Mouse (Mus musculus) intestine, embryonic 15.5 days (tissue): ENCODE measurements around the gene Smpd1. TPM values are rescaled to one million over a fixed set of nuclear protein-coding genes. Genes with fewer than 3 reads are reported as not detected.
A peak's percentile ranks its signal among the peaks of the same experiment; 100 is the strongest.

Experiments used
- ATAC-seq: fragments of 200-750 bp; cut with Nextera tagmentation; 2 replicates; pipeline ENCODE4 v1.8.0; 2017; ENCODE audit warnings: moderate TSS enrichment, moderate library complexity
- H3K27ac ChIP-seq: fragments of 300-500 bp; sonication (generic); 2 replicates; pipeline ENCODE4 v1.5.1; 2015; ENCODE audit warnings: mild to moderate bottlenecking, inconsistent platforms
- H3K27me3 ChIP-seq: fragments of 300-500 bp; sonication (generic); replicated peaks from 2 replicates; pipeline ENCODE4 v1.6.1; 2015; ENCODE audit warnings: inconsistent platforms
- H3K36me3 ChIP-seq: fragments of 300-500 bp; sonication (generic); 2 replicates; pipeline ENCODE4 v1.6.1; 2015; ENCODE audit warnings: inconsistent platforms
- H3K4me1 ChIP-seq: fragments of 300-500 bp; sonication (generic); replicated peaks from 2 replicates; pipeline ENCODE4 v1.6.1; 2015; ENCODE audit warnings: inconsistent platforms
- H3K4me2 ChIP-seq: fragments of 300-500 bp; sonication (generic); replicated peaks from 2 replicates; pipeline ENCODE4 v1.6.1; 2015; ENCODE audit warnings: mild to moderate bottlenecking, inconsistent platforms
- H3K4me3 ChIP-seq: fragments of 300-500 bp; sonication (generic); replicated peaks from 2 replicates; pipeline ENCODE4 v1.5.1; 2015; ENCODE audit warnings: inconsistent platforms
- H3K9ac ChIP-seq: fragments of 300-500 bp; sonication (generic); 2 replicates; pipeline ENCODE4 v1.6.1; 2015; ENCODE audit warnings: inconsistent platforms
- H3K9me3 ChIP-seq: fragments of 300-500 bp; sonication (generic); 2 replicates; pipeline ENCODE4 v1.6.1; 2016; ENCODE audit warnings: inconsistent platforms
- WGBS: fragments of 180-500 bp; shearing (Covaris S2); methylation state at CpG from one replicate; pipeline ENCODE4 v1.1.7; 2015; 5-methylcytosine and 5-hydroxymethylcytosine counted together
- polyA plus RNA-seq: library from polyadenylated mRNA; unstranded; fragments of >200 nt; fragmentation: Nextera tagmentation; extraction: Ambion mirVana; gene quantifications from 2 replicates; pipeline ENCODE4 v1.2.1, GENCODE M21; 2015

Gene Smpd1
- polyA plus RNA-seq, 1 experiment from 2014 or later, result 29.0 TPM

DNA sequence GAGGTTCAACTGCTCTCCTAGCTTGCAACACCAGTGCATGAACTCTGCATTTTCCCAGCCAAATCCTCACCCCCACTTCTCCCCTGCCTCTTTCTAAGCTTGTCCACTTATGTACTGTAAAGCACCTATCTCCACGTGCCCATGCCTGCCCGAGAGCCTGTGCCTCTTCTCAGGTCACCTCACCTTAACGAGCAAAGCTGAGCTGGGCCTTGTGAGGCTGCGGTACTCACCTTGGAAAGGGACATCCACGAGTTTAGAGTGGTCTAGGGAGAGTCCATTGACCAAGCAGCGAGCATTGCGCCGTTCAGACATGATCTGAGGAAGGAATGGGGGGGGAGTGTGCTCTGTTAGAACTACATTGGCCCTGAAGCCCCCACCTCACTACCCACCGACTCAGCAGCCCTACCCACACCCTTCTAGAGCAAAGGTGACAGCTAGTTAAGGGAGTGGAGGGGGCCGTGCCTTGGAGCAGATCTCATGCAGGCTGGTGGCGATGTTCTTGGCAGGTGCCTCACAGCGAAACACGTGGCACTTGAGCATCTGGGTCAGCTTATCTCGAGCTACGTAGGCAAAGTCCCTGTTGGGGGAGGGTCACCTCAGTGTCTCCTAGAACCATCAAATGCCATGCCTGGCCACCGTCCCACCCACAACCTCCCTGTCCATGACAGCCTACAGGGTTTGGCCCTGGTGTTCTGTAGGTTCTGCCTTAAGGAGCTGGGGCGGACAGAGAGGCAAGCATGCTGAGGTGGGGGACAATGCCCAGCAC, 11.1 kb downstream of the Smpd1 start:
- Histone ChIP-seq H3K4me1 (peaks cover 7% of the 10 kb centered on the region), H3K4me3 (no peak overlapping the region), H3K27ac (no peak overlapping the region), H3K36me3 (peaks cover 7% of the 10 kb centered on the region; the same call in 1 of the 2 replicates), H3K9me3 (no peaks in the 10 kb centered on the region), H3K27me3 (no peaks in the 10 kb centered on the region), H3K4me2 (no peak overlapping the region), H3K9ac (no peak overlapping the region)
- ATAC-seq, result no peak
- 88% methylated on average over 17 of the region's 17 CpGs for WGBS

DNA sequence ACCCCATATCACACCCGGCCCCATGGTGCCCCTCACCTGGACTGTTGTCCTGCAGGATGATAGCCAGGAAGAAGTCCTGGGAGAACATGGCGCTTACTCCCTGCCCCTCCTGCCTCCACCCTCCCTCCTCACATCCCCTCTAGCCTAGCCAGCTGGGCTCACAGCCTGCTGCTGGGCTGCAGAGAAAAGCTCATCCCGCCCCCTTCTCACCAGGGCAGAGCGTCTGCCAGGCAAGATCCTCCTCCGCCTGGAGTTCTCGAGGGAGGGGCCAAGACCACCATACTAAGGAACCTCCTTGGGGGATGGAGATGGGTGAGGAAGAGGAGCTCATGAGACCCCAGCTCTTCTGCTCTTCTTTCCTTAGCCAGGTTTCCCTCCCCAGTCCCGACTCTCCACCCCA, 14.4 kb downstream of the Smpd1 start:
- peak; percentile 51 for ATAC-seq
- H3K4me1 ChIP-seq, result peaks cover 7% of the 10 kb centered on the region
- no peaks in the 10 kb centered on the region for H3K9me3 ChIP-seq
- no peaks in the 10 kb centered on the region for H3K27me3 ChIP-seq
- H3K4me2 ChIP-seq, result no peak overlapping the region
- H3K9ac ChIP-seq, result no peak overlapping the region
- no peak overlapping the region for H3K4me3 ChIP-seq
- H3K27ac ChIP-seq, result no peak overlapping the region
- peaks cover 7% of the 10 kb centered on the region; the same call in 1 of the 2 replicates for H3K36me3 ChIP-seq
- 30% methylated on average over 7 of the region's 7 CpGs for WGBS

DNA sequence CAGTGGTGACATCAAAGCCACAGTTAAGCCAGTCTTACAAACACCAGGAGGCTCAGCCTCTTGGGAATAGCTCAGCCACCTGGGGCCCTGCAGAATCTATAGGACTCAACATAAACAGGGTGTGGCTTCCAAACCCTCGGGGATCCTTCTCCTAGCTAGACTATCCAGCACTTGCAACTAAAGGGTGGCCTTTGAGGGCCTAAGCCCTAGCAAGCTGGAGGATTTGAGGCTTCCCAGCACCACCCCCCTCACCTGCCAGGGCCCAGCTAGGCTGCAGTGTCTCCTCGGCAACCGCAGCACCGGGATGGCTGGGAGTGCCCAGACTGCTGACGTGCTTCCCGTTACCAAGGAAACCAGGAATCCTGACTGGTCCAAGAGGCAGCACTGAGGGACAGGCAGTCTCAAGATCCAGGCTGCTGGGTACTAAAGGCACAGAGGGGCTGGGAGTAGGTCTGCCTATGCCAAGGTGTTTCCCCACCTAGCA, 14.9 kb downstream of the Smpd1 start:
- Histone ChIP-seq H3K9me3 (no peaks in the 10 kb centered on the region), H3K36me3 (peaks cover 7% of the 10 kb centered on the region; the same call in 1 of the 2 replicates), H3K9ac (no peak overlapping the region), H3K4me3 (no peak overlapping the region), H3K4me1 (peaks cover 7% of the 10 kb centered on the region), H3K4me2 (no peak overlapping the region; the same call in 1 of the 2 replicates), H3K27ac (no peak overlapping the region), H3K27me3 (no peaks in the 10 kb centered on the region)
- 10% methylated on average over 6 of the region's 6 CpGs for WGBS
- peak; percentile 67 for ATAC-seq

GRCm38 (mm10) chr7:105569512-105570496, 15.6 kb downstream of the Smpd1 start:
- peaks cover 7% of the 10 kb centered on the region for H3K4me1 ChIP-seq
- H3K27ac ChIP-seq, result no peak overlapping the region
- H3K36me3 ChIP-seq, result peaks cover 7% of the 10 kb centered on the region; the same call in 1 of the 2 replicates
- no peaks in the 10 kb centered on the region for H3K27me3 ChIP-seq
- H3K4me2 ChIP-seq, result no peak overlapping the region; the same call in 1 of the 2 replicates
- peak; percentile 48; the same call in 1 of the 2 replicates for ATAC-seq
- no peaks in the 10 kb centered on the region for H3K9me3 ChIP-seq
- no peak overlapping the region for H3K9ac ChIP-seq
- 48% methylated on average over 12 of the region's 12 CpGs for WGBS
- no peak overlapping the region for H3K4me3 ChIP-seq

GRCm38 (mm10) chr7:105570756-105571155, 16.6 kb downstream of the Smpd1 start:
- Histone ChIP-seq H3K36me3 (peaks cover 7% of the 10 kb centered on the region; the same call in 1 of the 2 replicates), H3K9ac (no peak overlapping the region), H3K27me3 (no peaks in the 10 kb centered on the region), H3K27ac (no peak overlapping the region), H3K4me2 (no peak overlapping the region), H3K4me3 (no peak overlapping the region), H3K9me3 (no peaks in the 10 kb centered on the region), H3K4me1 (peaks cover 7% of the 10 kb centered on the region)
- ATAC-seq, result no peak
- WGBS, result 83% methylated on average over 4 of the region's 4 CpGs

DNA sequence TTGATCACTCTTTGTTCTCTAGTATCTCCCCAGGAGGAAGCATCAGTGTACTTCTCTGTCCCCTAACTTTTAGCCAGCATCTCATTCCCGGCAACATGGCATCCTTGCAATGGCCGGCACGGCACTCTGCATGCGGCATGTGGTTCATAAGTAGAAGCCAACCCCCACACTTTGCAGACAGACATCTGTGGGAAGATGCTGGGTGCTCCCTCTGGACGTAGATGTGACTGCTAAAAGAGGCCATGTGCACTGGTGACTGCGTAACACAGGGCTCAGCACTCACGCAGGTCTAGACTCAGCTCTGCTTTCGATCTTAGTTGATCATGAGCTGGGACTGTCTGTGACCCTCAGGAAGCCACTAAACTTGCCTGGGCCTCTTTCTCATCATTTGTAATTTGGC, 18.8 kb downstream of the Smpd1 start:
- no peak for ATAC-seq
- H3K4me2 ChIP-seq, result no peak overlapping the region
- no peak overlapping the region for H3K4me3 ChIP-seq
- no peak overlapping the region for H3K27ac ChIP-seq
- H3K9ac ChIP-seq, result no peak overlapping the region
- peaks cover 11% of the 10 kb centered on the region for H3K4me1 ChIP-seq
- no peaks in the 10 kb centered on the region for H3K9me3 ChIP-seq
- H3K36me3 ChIP-seq, result no peaks in the 10 kb centered on the region
- H3K27me3 ChIP-seq, result no peaks in the 10 kb centered on the region
- WGBS, result 92% methylated on average over 8 of the region's 8 CpGs

GRCm38 (mm10) chr7:105574537-105574936, 20.4 kb downstream of the Smpd1 start:
- H3K4me3 ChIP-seq, result no peak overlapping the region

GRCm38 (mm10) chr7:105576166-105576748, 22.1 kb downstream of the Smpd1 start:
- no peak overlapping the region for H3K4me3 ChIP-seq
- no peak overlapping the region for H3K9ac ChIP-seq
- WGBS, result 51% methylated on average over 3 of the region's 3 CpGs
- no peak overlapping the region for H3K27ac ChIP-seq
- peaks cover 13% of the 10 kb centered on the region; the same call in 1 of the 2 replicates for H3K4me1 ChIP-seq
- no peak for ATAC-seq
- H3K9me3 ChIP-seq, result no peaks in the 10 kb centered on the region
- H3K36me3 ChIP-seq, result no peaks in the 10 kb centered on the region
- no peak overlapping the region for H3K4me2 ChIP-seq
- no peaks in the 10 kb centered on the region for H3K27me3 ChIP-seq

More at GRCm38 (mm10) chr7:105574537-105574936, 20.4 kb downstream of the Smpd1 start:
- ATAC-seq, result no peak
- Histone ChIP-seq H3K9me3 (no peaks in the 10 kb centered on the region), H3K9ac (no peak overlapping the region), H3K27me3 (no peaks in the 10 kb centered on the region), H3K36me3 (no peaks in the 10 kb centered on the region), H3K4me2 (no peak overlapping the region), H3K27ac (no peak overlapping the region), H3K4me1 (0 out of 2 replicates have a peak, but pooled peaks cover 4% of the 10 kb centered on the region)
- WGBS, result 89% methylated on average over 4 of the region's 4 CpGs

- WGBS, result 91% methylated on average over 6 of the region's 6 CpGs
- no peak overlapping the region for H3K4me2 ChIP-seq
- no peak overlapping the region for H3K4me3 ChIP-seq
- ATAC-seq, result no peak
- H3K36me3 ChIP-seq, result no peaks in the 10 kb centered on the region
- H3K9me3 ChIP-seq, result no peaks in the 10 kb centered on the region
- H3K27me3 ChIP-seq, result no peaks in the 10 kb centered on the region
- peaks cover 15% of the 10 kb centered on the region; the same call in 1 of the 2 replicates for H3K4me1 ChIP-seq
- no peak overlapping the region for H3K27ac ChIP-seq
- no peak overlapping the region for H3K9ac ChIP-seq
These were observed 23.3 kb downstream of the Smpd1 start for GRCm38 (mm10) chr7:105577377-105577871.

DNA sequence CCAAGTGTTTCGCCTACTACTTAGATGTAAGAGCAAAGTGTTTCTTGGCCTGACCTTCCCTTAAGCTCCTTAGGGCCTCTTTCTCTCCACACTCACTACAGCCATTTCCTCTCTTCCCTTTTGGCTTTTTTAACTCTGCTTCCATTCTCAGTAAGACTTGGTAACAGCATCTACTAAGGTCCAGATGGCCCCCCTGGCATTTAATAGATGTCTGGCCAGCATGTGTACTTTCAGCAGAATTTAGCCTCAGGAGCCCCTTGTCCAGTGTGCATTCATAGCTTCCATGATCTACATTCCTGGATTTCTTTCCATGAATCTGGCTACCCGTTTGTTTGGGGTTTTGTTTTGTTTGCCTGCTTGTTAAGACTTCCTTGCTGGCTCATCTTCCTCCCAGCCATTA, 24.3 kb downstream of the Smpd1 start:
- Histone ChIP-seq H3K27ac (no peak overlapping the region), H3K27me3 (no peaks in the 10 kb centered on the region), H3K4me2 (no peak overlapping the region), H3K9me3 (no peaks in the 10 kb centered on the region), H3K9ac (no peak overlapping the region), H3K4me1 (peaks cover 15% of the 10 kb centered on the region; the same call in 1 of the 2 replicates), H3K4me3 (no peak overlapping the region), H3K36me3 (no peaks in the 10 kb centered on the region)
- WGBS, result 82% methylated on average over 2 of the region's 2 CpGs
- ATAC-seq, result no peak

DNA sequence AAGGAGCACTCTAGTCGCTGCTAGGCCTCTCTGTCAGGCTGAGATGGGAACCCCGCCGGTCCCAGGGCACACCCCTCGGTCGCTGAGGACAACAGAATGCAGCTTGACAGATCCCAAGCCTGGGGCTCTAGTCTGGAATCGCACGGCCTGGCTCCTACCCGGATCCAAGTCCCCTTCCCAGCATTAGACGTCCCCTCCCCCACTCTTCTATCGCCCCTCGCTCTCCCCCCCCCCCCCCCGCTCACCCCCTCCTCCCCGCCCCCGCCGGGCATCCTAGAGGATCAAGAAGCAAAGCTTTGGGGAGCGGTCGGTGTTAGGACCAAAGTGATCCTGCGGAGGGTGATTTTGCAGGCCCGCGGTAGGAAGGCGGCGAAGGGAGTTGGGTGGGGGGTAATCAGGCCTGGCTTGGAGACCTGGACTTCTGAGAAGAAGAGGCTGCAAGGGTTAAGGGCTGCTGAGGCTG, 26.5 kb downstream of the Smpd1 start:
- WGBS, result 2% methylated on average over 21 of the region's 22 CpGs
- H3K27ac ChIP-seq, result 0 out of 2 replicates have a peak overlapping the region, but pooled peaks have one; percentile 18

More for the DNA sequence above, 26.5 kb downstream of the Smpd1 start:
- H3K4me2 ChIP-seq, result peak overlapping the region; percentile 87
- peak; percentile 37 for ATAC-seq
- H3K9me3 ChIP-seq, result no peaks in the 10 kb centered on the region
- H3K4me3 ChIP-seq, result peak overlapping the region; percentile 73
- H3K36me3 ChIP-seq, result no peaks in the 10 kb centered on the region
- peaks cover 15% of the 10 kb centered on the region; the same call in 1 of the 2 replicates for H3K4me1 ChIP-seq
- peak overlapping the region; percentile 68 for H3K9ac ChIP-seq
- H3K27me3 ChIP-seq, result no peaks in the 10 kb centered on the region
